Mouse (Mus musculus): Measurements from ENCODE around the gene Kcnd2. TPM values are rescaled to one million over a fixed set of nuclear protein-coding genes. Genes with fewer than 3 reads are reported as not detected.

Kcnd2 gene
- total RNA-seq (2012; rRNA removed) (not detected in 2 replicates), total RNA-seq (2014; rRNA removed) (not detected in 2 replicates), polyA plus RNA-seq (2012; ENCODE audit: insufficient read length, low read depth) (not detected in 2 replicates)

DNA sequence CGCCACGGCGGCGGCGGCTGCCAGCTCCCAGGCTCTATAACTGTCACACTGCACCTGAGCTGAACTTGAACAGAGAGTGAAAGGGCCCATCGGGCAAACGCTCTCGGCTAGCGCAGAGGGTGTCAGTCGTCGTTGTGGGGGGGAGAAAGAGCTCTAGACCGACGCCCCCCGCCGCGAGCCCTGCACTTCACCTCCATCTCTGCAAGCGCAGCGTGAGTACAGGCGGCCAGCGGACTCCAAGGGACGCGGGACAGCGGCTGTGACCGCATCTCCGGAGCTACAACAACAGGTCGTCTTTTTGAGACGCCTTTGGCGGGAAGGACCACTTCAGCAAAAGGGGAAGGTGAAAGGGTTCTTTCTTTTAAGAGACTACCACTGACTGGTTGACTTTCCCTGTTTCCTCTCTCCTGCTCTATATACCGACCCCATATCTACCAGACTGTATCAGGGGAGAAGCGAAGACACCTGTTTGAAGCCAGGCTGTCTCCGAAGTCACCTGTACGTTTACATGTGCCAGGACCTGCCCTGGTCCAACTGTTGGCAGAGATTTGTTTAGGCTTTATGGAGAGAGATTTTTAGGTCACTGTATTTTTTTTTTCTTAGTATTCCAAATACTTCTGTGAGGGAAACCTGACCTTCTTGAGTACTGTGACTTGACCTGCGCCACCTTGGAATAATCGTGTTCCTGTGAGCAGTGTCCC lies at the start of gene Kcnd2:
Gene Kcnd2, plus strand, starts transcription at position 13 of the 701 bp plus-strand sequence.
- DNase-seq (ENCODE audit: extremely low read depth) = no peak
- Histone ChIP-seq H3K9ac (ENCODE audit: insufficient read depth, low read depth) (no peak within 1 kb of the TSS), H3K9me3 (replicated peaks; ENCODE audit: low read length) (peaks cover 23% of the 10 kb centered on the region), H3K36me3 (replicated peaks in 1 of 2; ENCODE audit: control insufficient read depth in 1 of 2, insufficient read depth in 1 of 2, low read length in 1 of 2) (no peaks in the 10 kb centered on the region), H3K79me2 (replicated peaks; ENCODE audit: control insufficient read depth, extremely low read depth, insufficient read depth, poor library complexity, severe bottlenecking) (no peaks in the 10 kb centered on the region), H3K4me2 (ENCODE audit: insufficient read depth, low read depth, poor library complexity, severe bottlenecking) (no peak within 1 kb of the TSS), H3K27me3 (replicated peaks) (no peaks in the 10 kb centered on the region), H3K4me1 (ENCODE audit: control insufficient read depth in 1 of 2, insufficient read depth in 2 of 2) (no peaks in the 10 kb centered on the region), H3K27ac (ENCODE audit: insufficient read depth, low read depth) (no peak within 1 kb of the TSS), H3K4me3 (replicated peaks in 1 of 3; ENCODE audit: low read depth in 2 of 3, low read length in 2 of 3, poor library complexity in 1 of 3) (no peak within 1 kb of the TSS)
- in situ Hi-C loops (cut with MboI; ENCODE audit: low pct_ligation_motif_present, low pct_unique_long_range_greater_than_20kb, low sequenced_read_pairs) (no loop called here), dilution Hi-C loops (cut with MboI; ENCODE audit: extremely low pct_ligation_motif_present, extremely low pct_unique_long_range_greater_than_20kb, low sequenced_read_pairs) (no loop called here)
- no peak for TF ChIP-seq CTCF (conservative IDR thresholded peaks at IDR 0.05 in 1 of 2, IDR thresholded peaks at IDR 0.05 in 1 of 2; ENCODE audit: low read depth in 2 of 2, low read length in 2 of 2)
- no peak for TF ChIP-seq RCOR1 (conservative IDR thresholded peaks at IDR 0.05; ENCODE audit: low read depth, low read length)
- TF ChIP-seq JUN (IDR thresholded peaks at IDR 0.05; ENCODE audit: insufficient read depth, low read depth, low read length) = no peak
- TF ChIP-seq ETS1 (conservative IDR thresholded peaks at IDR 0.05; ENCODE audit: low read depth, low read length) = no peak
- TF ChIP-seq POLR2AphosphoS2 (IDR thresholded peaks at IDR 0.05; ENCODE audit: low read depth, low read length) = no peak
- TF ChIP-seq ZC3H11A (IDR thresholded peaks at IDR 0.05; ENCODE audit: low read depth, low read length) = no peak
- TF ChIP-seq SMC3 (IDR thresholded peaks at IDR 0.05; ENCODE audit: low read depth, low read length) = no peak
- no peak for TF ChIP-seq RAD21 (IDR thresholded peaks at IDR 0.05; ENCODE audit: low read depth, low read length)
- TF ChIP-seq ZKSCAN1 (IDR thresholded peaks at IDR 0.05; ENCODE audit: borderline replicate concordance, low read depth, low read length) = no peak
- no peak for TF ChIP-seq IRF4 (IDR thresholded peaks at IDR 0.05; ENCODE audit: low read depth, low read length)
- no peak for TF ChIP-seq ELF1 (IDR thresholded peaks at IDR 0.05; ENCODE audit: low read depth, low read length)
- TF ChIP-seq POLR2A (IDR thresholded peaks at IDR 0.05; ENCODE audit: low read depth, low read length) = no peak
- TF ChIP-seq NELFE (IDR thresholded peaks at IDR 0.05; ENCODE audit: low read depth, low read length) = no peak
- TF ChIP-seq MAZ (IDR thresholded peaks at IDR 0.05; ENCODE audit: low read depth, low read length) = no peak
- no peak for TF ChIP-seq GABPA (IDR thresholded peaks at IDR 0.05; ENCODE audit: insufficient replicate concordance, low read depth, low read length)
- no peak for TF ChIP-seq CHD1 (IDR thresholded peaks at IDR 0.05; ENCODE audit: low read depth, low read length)
- no peak for TF ChIP-seq USF1 (IDR thresholded peaks at IDR 0.05; ENCODE audit: low read depth, low read length)
- no peak for TF ChIP-seq EP300 (IDR thresholded peaks at IDR 0.05; ENCODE audit: low read length)
- no peak for TF ChIP-seq ZNF384 (IDR thresholded peaks at IDR 0.05; ENCODE audit: low read depth, low read length)

DNA sequence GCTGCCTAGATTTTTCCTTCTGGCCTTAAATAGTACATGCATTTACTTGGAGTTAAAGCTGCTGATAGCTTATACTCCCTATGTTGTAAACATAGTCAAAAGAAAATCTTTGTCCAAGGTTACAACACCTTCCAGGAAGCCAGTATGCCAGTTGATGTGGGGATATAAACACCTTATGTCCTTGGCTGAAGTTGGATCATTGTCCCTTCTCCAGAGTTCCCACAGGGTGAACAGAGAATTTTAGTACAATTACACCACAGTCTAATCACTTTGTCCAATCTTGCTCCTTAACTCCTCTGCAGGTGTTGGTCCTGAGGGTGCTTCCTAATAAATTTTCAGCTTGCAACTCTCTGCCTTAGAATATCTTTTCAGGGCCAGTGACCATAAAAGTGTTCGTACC lies 48.7 kb upstream of the Kcnd2 start:
- DNase-seq (ENCODE audit: extremely low read depth) = no peak
- H3K4me3 ChIP-seq (replicated peaks in 1 of 3; ENCODE audit: low read depth in 2 of 3, low read length in 2 of 3, poor library complexity in 1 of 3) = no peak overlapping the region
- no peak for TF ChIP-seq ZKSCAN1 (IDR thresholded peaks at IDR 0.05; ENCODE audit: borderline replicate concordance, low read depth, low read length)
- no peak for TF ChIP-seq HCFC1 (IDR thresholded peaks at IDR 0.05; ENCODE audit: low read depth, low read length)
- TF ChIP-seq PAX5 (IDR thresholded peaks at IDR 0.05; ENCODE audit: low read length) = no peak
- no peak for TF ChIP-seq NRF1 (IDR thresholded peaks at IDR 0.05; ENCODE audit: low read depth, low read length)
- TF ChIP-seq RAD21 (IDR thresholded peaks at IDR 0.05; ENCODE audit: low read depth, low read length) = no peak
- TF ChIP-seq ETS1 (conservative IDR thresholded peaks at IDR 0.05; ENCODE audit: low read depth, low read length) = no peak
- TF ChIP-seq CHD2 (IDR thresholded peaks at IDR 0.05; ENCODE audit: low read length) = no peak
- TF ChIP-seq MEF2A (IDR thresholded peaks at IDR 0.05; ENCODE audit: borderline replicate concordance, low read depth, low read length) = no peak
- no peak for TF ChIP-seq MAX (IDR thresholded peaks at IDR 0.05; ENCODE audit: low read length)
- TF ChIP-seq MAZ (IDR thresholded peaks at IDR 0.05; ENCODE audit: low read depth, low read length) = no peak
- no peak for TF ChIP-seq SIN3A (IDR thresholded peaks at IDR 0.05; ENCODE audit: low read length)
- TF ChIP-seq IRF4 (IDR thresholded peaks at IDR 0.05; ENCODE audit: low read depth, low read length) = no peak
- no peak for TF ChIP-seq GABPA (IDR thresholded peaks at IDR 0.05; ENCODE audit: insufficient replicate concordance, low read depth, low read length)
- TF ChIP-seq MXI1 (IDR thresholded peaks at IDR 0.05; ENCODE audit: low read depth, low read length) = no peak
- TF ChIP-seq CHD1 (IDR thresholded peaks at IDR 0.05; ENCODE audit: low read depth, low read length) = no peak
- TF ChIP-seq MYC (IDR thresholded peaks at IDR 0.05; ENCODE audit: low read depth, low read length) = no peak
- no peaks in the 10 kb centered on the region for H3K36me3 ChIP-seq (replicated peaks in 1 of 2; ENCODE audit: control insufficient read depth in 1 of 2, insufficient read depth in 1 of 2, low read length in 1 of 2)
- H3K4me2 ChIP-seq (ENCODE audit: insufficient read depth, low read depth, poor library complexity, severe bottlenecking) = no peak overlapping the region
- H3K27ac ChIP-seq (ENCODE audit: insufficient read depth, low read depth) = no peak overlapping the region
- dilution Hi-C loops (cut with MboI; ENCODE audit: extremely low pct_ligation_motif_present, extremely low pct_unique_long_range_greater_than_20kb, low sequenced_read_pairs) = no loop called here
- peaks cover 5% of the 10 kb centered on the region for H3K9me3 ChIP-seq (replicated peaks; ENCODE audit: low read length)
- H3K9ac ChIP-seq (ENCODE audit: insufficient read depth, low read depth) = no peak overlapping the region
- H3K4me1 ChIP-seq (ENCODE audit: control insufficient read depth in 1 of 2, insufficient read depth in 2 of 2) = no peaks in the 10 kb centered on the region
- no peaks in the 10 kb centered on the region for H3K79me2 ChIP-seq (replicated peaks; ENCODE audit: control insufficient read depth, extremely low read depth, insufficient read depth, poor library complexity, severe bottlenecking)
- no peaks in the 10 kb centered on the region for H3K27me3 ChIP-seq (replicated peaks)
- in situ Hi-C loops (cut with MboI; ENCODE audit: low pct_ligation_motif_present, low pct_unique_long_range_greater_than_20kb, low sequenced_read_pairs) = no loop called here

Data from CH12.LX (cell line).